Mouse (Mus musculus): ENCODE measurements around the gene Bex1.
"Not testable (repeated sequence)": the region's sequence is repeated elsewhere in the genome, so short reads cannot be mapped to it uniquely, and the experiment has no call there.

Bex1 gene

GRCm38 (mm10) chrX:136214729-136215677, at the start of gene Bex1, which contains the start of gene Tceal7:
Gene Bex1, minus strand, starts transcription at chrX:136215513.
Gene Tceal7, plus strand, starts transcription at chrX:136214779.
- DNase-seq (ENCODE audit: low spot score in 2 of 2) = not testable (repeated sequence)

- DNase-seq (ENCODE audit: low spot score in 2 of 2) = no peak
Measured at GRCm38 (mm10) chrX:136252023-136252729, 36.9 kb upstream of the Bex1 start.

GRCm38 (mm10) chrX:136249671-136250070, 34.4 kb upstream of the Bex1 start:
- DNase-seq (ENCODE audit: low spot score in 2 of 2) = no peak

- DNase-seq (ENCODE audit: low spot score in 2 of 2) = no peak
Measured at GRCm38 (mm10) chrX:136248811-136249210, 33.5 kb upstream of the Bex1 start.

- DNase-seq (ENCODE audit: low spot score in 2 of 2) = peak in 1 of 2 experiments; percentile 2
Measured at GRCm38 (mm10) chrX:136245521-136246071, 30.3 kb upstream of the Bex1 start.

- DNase-seq (ENCODE audit: low spot score in 2 of 2) = peak; percentile 72 to 75
Measured at GRCm38 (mm10) chrX:136244574-136245229, 29.4 kb upstream of the Bex1 start, which contains the start of gene Tceal9. Gene Tceal9, plus strand, starts transcription at chrX:136245079.

GRCm38 (mm10) chrX:136243181-136243580, 27.9 kb upstream of the Bex1 start:
- no peak for DNase-seq (ENCODE audit: low spot score in 2 of 2)

- DNase-seq (ENCODE audit: low spot score in 2 of 2) = no peak
Measured at GRCm38 (mm10) chrX:136238118-136238517, 22.8 kb upstream of the Bex1 start.

- no peak for DNase-seq (ENCODE audit: low spot score in 2 of 2)
Measured at GRCm38 (mm10) chrX:136227768-136228167, 12.5 kb upstream of the Bex1 start.

- no peak for DNase-seq (ENCODE audit: low spot score in 2 of 2)
Measured at GRCm38 (mm10) chrX:136223714-136224113, 8.4 kb upstream of the Bex1 start.

GRCm38 (mm10) chrX:136216303-136216702, 990 bp upstream of the Bex1 start:
- no peak for DNase-seq (ENCODE audit: low spot score in 2 of 2)

GRCm38 (mm10) chrX:136213396-136213795, 1.9 kb downstream of the Bex1 start:
- DNase-seq (ENCODE audit: low spot score in 2 of 2) = no peak

- no peak for DNase-seq (ENCODE audit: low spot score in 2 of 2)
Measured at GRCm38 (mm10) chrX:136204406-136204805, 10.9 kb downstream of the Bex1 start.

- no peak for DNase-seq (ENCODE audit: low spot score in 2 of 2)
Measured at GRCm38 (mm10) chrX:136203664-136204066, 11.6 kb downstream of the Bex1 start, which contains the start of gene Tceal5. Gene Tceal5, minus strand, starts transcription at chrX:136203876.

GRCm38 (mm10) chrX:136203257-136203656, 12.1 kb downstream of the Bex1 start:
- DNase-seq (ENCODE audit: low spot score in 2 of 2) = no peak

GRCm38 (mm10) chrX:136196873-136197272, 18.4 kb downstream of the Bex1 start:
- DNase-seq (ENCODE audit: low spot score in 2 of 2) = peak in 1 of 2 experiments; percentile 8

- DNase-seq (ENCODE audit: low spot score in 2 of 2) = no peak
Measured at GRCm38 (mm10) chrX:136195193-136195944, 19.9 kb downstream of the Bex1 start.

GRCm38 (mm10) chrX:136183107-136183506, 32.2 kb downstream of the Bex1 start:
- no peak for DNase-seq (ENCODE audit: low spot score in 2 of 2)

GRCm38 (mm10) chrX:136180897-136181553, 34.3 kb downstream of the Bex1 start:
- no peak for DNase-seq (ENCODE audit: low spot score in 2 of 2)

GRCm38 (mm10) chrX:136172786-136173185, 42.5 kb downstream of the Bex1 start:
- DNase-seq (ENCODE audit: low spot score in 2 of 2) = no peak
